Mouse (Mus musculus) lung, postnatal 0 days (tissue): ENCODE results near the gene Rps11.

Experiments used
- CTCF ChIP-seq: IDR thresholded peaks from 2 replicates; pipeline ENCODE4 v1.5.1; 2016; ENCODE audit warnings: antibody characterized with exemption, mild to moderate bottlenecking
- EP300 ChIP-seq: IDR thresholded peaks from 2 replicates; pipeline ENCODE4 v1.6.1; 2016; ENCODE audit warnings: antibody characterized with exemption, mild to moderate bottlenecking, control low read depth

- TF ChIP-seq CTCF (no peak), EP300 (no peak)
These were observed 5.1 kb upstream of the Rps11 start for GRCm38 (mm10) chr7:45129318-45129717.
